Mouse (Mus musculus): ENCODE measurements at regions not wholly inside any gene's neighbourhood (a gene's known extent, or its start where the extent isn't known, plus 50 kb on each side); places are given as distances from the start of the nearest gene placed in this dataset.

DNA sequence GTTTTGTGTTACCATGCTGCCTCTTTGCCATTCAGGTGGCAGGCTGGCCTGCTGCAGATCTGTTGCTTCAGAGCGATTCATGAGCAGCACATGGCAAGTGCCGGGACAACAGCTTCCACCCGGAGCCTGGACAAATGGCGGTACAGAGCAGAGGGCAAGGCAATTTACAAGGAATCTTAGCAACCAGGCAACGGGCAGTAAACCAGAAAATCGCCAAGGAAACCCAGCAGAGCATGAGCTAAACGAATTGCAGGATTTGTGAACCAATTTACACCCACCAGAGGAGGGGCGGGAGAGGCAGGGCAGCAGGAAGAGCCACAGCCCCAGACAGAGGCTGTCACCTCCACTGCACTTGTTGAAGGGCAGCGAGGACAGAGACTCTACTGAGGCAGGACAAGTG, 60.5 kb upstream of the Loxl4 start:
- peak; percentile 35 for DNase-seq

DNA sequence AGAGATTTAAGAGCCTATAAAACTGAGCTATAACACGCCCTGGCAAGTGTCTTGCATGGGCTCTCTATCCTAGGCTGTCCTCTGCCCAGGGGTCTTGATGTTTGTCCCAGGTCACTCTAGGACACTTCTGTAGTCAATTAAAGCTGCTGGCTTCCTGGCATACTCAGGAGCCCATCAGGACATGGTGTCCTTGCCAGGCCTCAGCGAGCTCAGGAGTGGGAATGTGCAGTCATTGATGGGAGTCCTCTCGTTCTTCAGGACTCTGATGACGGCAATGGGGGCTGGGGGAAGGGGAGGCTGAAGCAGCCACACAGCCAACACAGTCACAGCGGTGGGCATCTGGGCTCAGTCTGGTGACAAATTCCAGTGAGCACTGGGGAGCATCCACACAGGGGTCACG, 57.3 kb upstream of the Loxl4 start:
- DNase-seq: no peak

DNA sequence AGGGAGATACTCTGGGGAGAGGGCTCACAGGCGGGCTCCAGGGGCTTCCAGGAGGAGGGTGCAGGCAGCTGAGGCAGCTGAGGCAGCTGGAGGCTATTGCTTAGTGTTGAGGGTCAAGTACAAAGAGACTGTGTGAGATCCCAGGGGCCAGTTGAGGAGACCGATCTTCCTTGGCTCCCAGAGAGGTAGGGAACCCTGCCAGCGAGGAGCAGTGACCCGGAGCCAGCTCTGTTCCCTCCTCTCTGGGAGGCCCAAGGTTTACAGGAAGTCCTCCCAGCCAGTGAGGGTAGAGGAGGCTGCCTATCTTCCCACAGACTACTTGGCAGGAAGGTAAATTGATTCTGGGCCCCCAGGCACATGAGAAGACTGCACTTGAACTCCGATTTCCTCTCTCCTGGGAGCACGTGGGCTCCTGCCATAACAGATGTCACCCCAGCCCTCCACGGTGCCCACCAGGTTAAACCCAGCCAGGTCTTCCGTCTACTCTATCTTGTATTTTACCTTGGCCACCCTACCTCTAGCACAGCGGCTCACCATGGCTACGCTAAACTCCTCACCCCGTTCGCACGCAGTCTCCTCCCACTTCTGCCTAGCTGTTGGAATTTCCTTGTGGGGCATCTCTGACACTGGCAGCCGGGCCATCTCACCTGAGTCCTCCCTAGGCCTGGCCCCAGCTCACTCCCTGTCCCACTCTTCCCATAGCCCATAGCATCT, 55.9 kb upstream of the Loxl4 start:
- DNase-seq: peak; percentile 79

DNA sequence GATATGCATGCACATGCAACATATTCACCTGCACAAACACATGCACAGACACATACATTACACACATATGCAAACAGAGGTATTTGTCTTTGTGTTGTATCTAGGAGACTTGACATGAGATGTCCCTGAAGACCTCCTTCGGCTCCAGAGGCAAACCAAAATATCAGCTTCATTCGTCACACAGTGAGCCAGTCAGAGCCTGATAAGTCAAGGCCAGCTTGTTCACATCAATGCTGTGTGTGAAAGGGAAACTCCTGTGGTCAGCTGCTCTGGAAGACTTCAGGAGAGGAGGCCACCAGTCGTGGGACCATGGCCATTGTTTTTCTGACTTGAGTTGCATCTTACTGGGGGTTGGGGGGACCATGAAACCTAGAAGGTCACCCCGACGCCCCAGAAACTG, 54.3 kb upstream of the Loxl4 start:
- DNase-seq: no peak
